Mouse (Mus musculus): ENCODE measurements around the gene Iqgap3.

The Iqgap3 gene

GRCm38 (mm10) chr3:88152056-88152455 lies 70.3 kb downstream of the Iqgap3 start:
- peak; percentile 73 for DNase-seq

GRCm38 (mm10) chr3:88153290-88154011 lies 71.7 kb downstream of the Iqgap3 start:
- DNase-seq = no peak

GRCm38 (mm10) chr3:88154236-88154635 lies 72.5 kb downstream of the Iqgap3 start:
- DNase-seq = no peak

GRCm38 (mm10) chr3:88156817-88157216 lies 75.0 kb downstream of the Iqgap3 start:
- DNase-seq = no peak

GRCm38 (mm10) chr3:88157771-88158597 lies 76.2 kb downstream of the Iqgap3 start:
- DNase-seq = peak; percentile 85

- DNase-seq = no peak
Observed at GRCm38 (mm10) chr3:88158991-88159390, 77.2 kb downstream of the Iqgap3 start.

GRCm38 (mm10) chr3:88160856-88161255 lies 79.1 kb downstream of the Iqgap3 start:
- DNase-seq = no peak

GRCm38 (mm10) chr3:88162259-88162658 lies 80.5 kb downstream of the Iqgap3 start:
- DNase-seq = no peak

GRCm38 (mm10) chr3:88162811-88163210 lies 81.0 kb downstream of the Iqgap3 start:
- DNase-seq = no peak

- no peak for DNase-seq
Observed at GRCm38 (mm10) chr3:88163847-88164246, 82.1 kb downstream of the Iqgap3 start.

- DNase-seq = no peak
Observed at GRCm38 (mm10) chr3:88164263-88164662, 82.5 kb downstream of the Iqgap3 start.

GRCm38 (mm10) chr3:88166056-88166455 lies 84.3 kb downstream of the Iqgap3 start:
- DNase-seq = no peak

- no peak for DNase-seq
Observed at GRCm38 (mm10) chr3:88170361-88170760, 88.6 kb downstream of the Iqgap3 start.
